Mouse (Mus musculus) kidney, postnatal 0 days (tissue): Measurements from ENCODE around the gene Oas1h. TPM values are rescaled to one million over a fixed set of nuclear protein-coding genes. Genes with fewer than 3 reads are reported as not detected.
"Not testable (repeated sequence)": the region's sequence is repeated elsewhere in the genome, so short reads cannot be mapped to it uniquely, and the experiment has no call there.

Experiments used
- ATAC-seq: fragments of 200-750 bp; cut with Nextera tagmentation; replicated peaks from 2 replicates; pipeline ENCODE4 v1.8.0; 2017; ENCODE audit warnings: low read depth, moderate number of reproducible peaks, moderate TSS enrichment, moderate library complexity; ENCODE audit not compliant: low FRiP score
- DNase-seq: peaks from one replicate; pipeline ENCODE4 v3.0.0-alpha.2; 2016; ENCODE audit warnings: low spot score
- H3K27ac ChIP-seq: fragments of 300-500 bp; sonication (generic); 2 replicates; pipeline ENCODE4 v1.5.1; 2014; ENCODE audit warnings: mild to moderate bottlenecking
- H3K27me3 ChIP-seq: fragments of 300-500 bp; sonication (generic); 2 replicates; pipeline ENCODE4 v1.6.1; 2014; ENCODE audit warnings: low read length, mixed read lengths; ENCODE audit not compliant: insufficient read depth
- H3K36me3 ChIP-seq: fragments of 300-500 bp; sonication (generic); 2 replicates; pipeline ENCODE4 v1.6.1; 2014; ENCODE audit warnings: low read length, mixed read lengths; ENCODE audit not compliant: insufficient read depth
- H3K4me1 ChIP-seq: fragments of 300-500 bp; sonication (generic); replicated peaks from 2 replicates; pipeline ENCODE4 v1.6.1; 2014; ENCODE audit warnings: antibody characterized with exemption, low read length, mixed read lengths; ENCODE audit not compliant: insufficient read depth
- H3K4me2 ChIP-seq: fragments of 300-500 bp; sonication (generic); 2 replicates; pipeline ENCODE4 v1.6.1; 2014; ENCODE audit warnings: mild to moderate bottlenecking, low read length, moderate library complexity, mixed read lengths
- H3K4me3 ChIP-seq: fragments of 300-500 bp; sonication (generic); replicated peaks from 2 replicates; pipeline ENCODE4 v1.5.1; 2014; ENCODE audit warnings: low read depth, low read length
- H3K9ac ChIP-seq: fragments of 300-500 bp; sonication (generic); 2 replicates; pipeline ENCODE4 v1.6.1; 2014; ENCODE audit warnings: low read depth, low read length
- H3K9me3 ChIP-seq: fragments of 300-500 bp; sonication (generic); replicated peaks from 2 replicates; pipeline ENCODE4 v1.6.1; 2016; ENCODE audit warnings: low read length, inconsistent platforms, mixed read lengths
- CTCF ChIP-seq: IDR thresholded peaks from 2 replicates; pipeline ENCODE4 v1.5.1; 2016; ENCODE audit warnings: antibody characterized with exemption, low read depth, mild to moderate bottlenecking, moderate library complexity
- WGBS: fragments of 180-500 bp; shearing (Covaris S2); extraction: QIAGEN DNeasy Blood & Tissue Kit; methylation state at CpG from one replicate; pipeline ENCODE4 v1.1.7; 2014; 5-methylcytosine and 5-hydroxymethylcytosine counted together
- polyA plus RNA-seq: library from polyadenylated mRNA; unstranded; fragments of >200 nt; fragmentation: Nextera tagmentation; extraction: Ambion mirVana; gene quantifications from 2 replicates; pipeline ENCODE4 v1.2.1, GENCODE M21; 2015

The Oas1h gene
- polyA plus RNA-seq, 1 experiment from 2014 or later: 0.07 TPM

DNA sequence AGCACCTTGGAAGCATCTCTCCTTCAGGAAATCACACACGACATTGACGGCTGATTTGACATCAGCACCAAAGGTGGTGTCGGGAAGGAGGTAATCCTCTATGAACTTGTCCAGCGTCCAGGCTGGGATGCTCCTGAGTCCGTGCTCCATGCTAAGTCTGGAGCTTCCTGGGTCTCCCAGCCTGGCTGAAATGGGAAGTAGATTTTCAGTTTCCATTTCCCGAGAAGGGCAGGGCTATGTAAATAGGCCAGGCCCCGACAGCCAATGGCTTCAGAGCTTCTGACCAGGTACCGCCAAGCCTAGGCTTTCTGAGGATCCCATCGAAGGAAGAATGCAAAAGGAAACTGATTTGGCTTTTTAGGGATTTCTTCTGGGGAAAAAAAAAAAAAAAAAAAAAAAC lies 26.2 kb downstream of the Oas1h start, which contains the start of gene Oas1g:
Gene Oas1g, minus strand, starts transcription at position 201 of the 400 bp plus-strand sequence.
- not testable (repeated sequence) for ATAC-seq, H3K36me3 ChIP-seq, H3K9ac ChIP-seq, H3K4me3 ChIP-seq, DNase-seq, H3K9me3 ChIP-seq, H3K27ac ChIP-seq, H3K4me1 ChIP-seq, H3K27me3 ChIP-seq, H3K4me2 ChIP-seq
- 22% methylated on average over 6 of the region's 9 CpGs for WGBS

DNA sequence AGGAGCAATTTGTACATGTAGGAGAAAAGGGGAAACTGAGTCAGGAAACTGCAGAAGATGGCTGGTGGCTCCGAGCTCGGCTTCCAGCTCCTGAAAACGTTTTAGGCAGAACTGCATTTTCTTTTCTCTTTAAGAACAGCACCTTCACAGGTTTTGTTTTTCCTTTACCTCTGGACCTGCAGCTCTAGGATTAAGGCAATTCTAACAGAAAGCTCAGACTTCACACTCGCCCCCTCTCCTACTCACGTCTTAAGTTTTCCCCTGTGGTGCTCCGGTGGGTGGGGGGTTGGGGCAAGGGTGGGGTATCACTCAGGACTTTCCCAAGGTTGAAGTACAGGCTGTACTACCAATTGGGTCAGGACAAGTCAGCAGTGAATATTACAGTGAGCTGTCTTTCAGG lies 26.6 kb downstream of the Oas1h start:
- ATAC-seq (no peak), DNase-seq (no peak)
- Histone ChIP-seq H3K4me2 (no peak overlapping the region), H3K4me3 (no peak overlapping the region), H3K9ac (no peak overlapping the region), H3K27me3 (no peaks in the 10 kb centered on the region), H3K9me3 (no peaks in the 10 kb centered on the region), H3K4me1 (no peaks in the 10 kb centered on the region), H3K27ac (no peak overlapping the region), H3K36me3 (no peaks in the 10 kb centered on the region)
- no peak for TF ChIP-seq CTCF
- WGBS: 58% methylated on average over 6 of the region's 6 CpGs

DNA sequence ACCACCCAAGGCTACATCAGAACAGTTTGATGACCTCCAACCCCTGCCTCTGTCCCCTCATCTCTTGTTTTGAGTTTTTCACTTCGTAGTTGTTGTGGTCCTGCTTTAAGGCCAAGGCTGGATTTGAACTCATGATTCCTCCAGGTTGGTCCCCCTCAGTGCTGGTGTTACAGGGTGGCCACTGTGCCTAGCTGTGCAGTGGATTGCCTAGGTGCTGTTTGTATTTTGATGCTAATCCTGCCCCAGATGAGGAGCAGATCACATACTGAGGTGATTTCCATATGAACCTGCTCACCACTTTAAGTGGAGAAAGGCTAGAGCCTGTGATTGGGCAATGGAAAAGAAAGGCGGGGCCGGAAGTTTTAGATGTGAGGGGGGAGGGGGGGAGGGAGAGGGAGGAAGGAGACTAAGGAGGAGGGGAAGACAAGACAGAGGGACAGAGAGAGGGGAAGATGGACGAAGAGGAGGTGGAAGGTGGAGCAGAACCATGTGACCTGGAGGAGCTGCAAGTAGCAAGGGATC lies 27.1 kb downstream of the Oas1h start:
- H3K9ac ChIP-seq, H3K4me2 ChIP-seq, H3K36me3 ChIP-seq, ATAC-seq, H3K4me3 ChIP-seq, H3K27ac ChIP-seq, H3K4me1 ChIP-seq, H3K9me3 ChIP-seq, DNase-seq, H3K27me3 ChIP-seq: not testable (repeated sequence)
- WGBS: 38% methylated on average over 4 of the region's 4 CpGs

DNA sequence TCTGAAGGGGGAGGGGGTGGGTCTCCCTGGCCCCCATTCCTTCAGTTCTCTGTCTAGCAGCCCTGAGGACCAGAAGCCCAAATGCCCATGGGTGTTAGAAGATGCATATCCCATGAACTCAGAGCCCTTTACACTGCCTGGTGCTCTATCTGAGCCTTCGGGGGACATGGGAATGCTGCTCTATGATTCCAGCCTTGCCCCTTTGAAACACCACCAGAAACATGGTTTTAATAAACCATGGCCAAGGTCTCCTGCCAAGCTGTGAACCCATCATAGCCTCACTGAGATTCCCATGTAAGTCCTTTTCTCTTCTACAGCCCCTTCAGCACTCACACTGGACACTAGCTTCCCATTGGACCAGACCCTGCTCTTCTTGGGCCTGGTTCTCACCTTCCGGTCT lies 28.8 kb downstream of the Oas1h start:
- no peak overlapping the region for H3K4me2 ChIP-seq
- no peak overlapping the region for H3K9ac ChIP-seq
- no peaks in the 10 kb centered on the region for H3K36me3 ChIP-seq
- H3K9me3 ChIP-seq: no peaks in the 10 kb centered on the region
- 84% methylated on average over 2 of the region's 2 CpGs for WGBS
- H3K4me1 ChIP-seq: no peaks in the 10 kb centered on the region
- H3K27me3 ChIP-seq: no peaks in the 10 kb centered on the region
- TF ChIP-seq CTCF: no peak
- no peak overlapping the region for H3K4me3 ChIP-seq
- no peak for ATAC-seq
- H3K27ac ChIP-seq: no peak overlapping the region
- no peak for DNase-seq

DNA sequence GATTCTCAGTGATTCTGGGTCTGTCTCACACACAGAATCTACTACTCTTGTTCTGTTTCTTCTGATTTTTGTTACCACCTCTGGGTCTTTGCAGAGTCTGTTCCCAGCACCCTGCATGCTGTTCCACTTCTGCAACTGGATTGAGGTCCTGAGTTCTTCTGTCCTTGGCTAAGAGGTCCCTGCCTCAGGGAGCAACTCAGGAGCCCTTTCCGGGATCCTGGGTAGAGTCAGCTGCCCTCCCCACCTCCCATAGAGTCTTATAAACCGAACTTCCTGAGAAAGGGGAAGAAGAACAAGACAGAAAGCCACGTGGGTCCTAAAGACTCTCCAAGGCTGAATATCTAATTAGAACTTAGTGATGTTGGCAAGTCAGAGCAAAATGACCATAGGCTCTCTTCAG lies 29.8 kb downstream of the Oas1h start:
- WGBS: 60% methylated on average over 3 of the region's 3 CpGs
- no peak overlapping the region for H3K4me3 ChIP-seq
- no peaks in the 10 kb centered on the region for H3K9me3 ChIP-seq
- H3K4me1 ChIP-seq: no peaks in the 10 kb centered on the region
- ATAC-seq (no peak), DNase-seq (no peak)
- no peak overlapping the region for H3K4me2 ChIP-seq
- no peak overlapping the region for H3K27ac ChIP-seq
- H3K36me3 ChIP-seq: no peaks in the 10 kb centered on the region
- TF ChIP-seq CTCF: no peak
- no peak overlapping the region for H3K9ac ChIP-seq
- H3K27me3 ChIP-seq: no peaks in the 10 kb centered on the region

DNA sequence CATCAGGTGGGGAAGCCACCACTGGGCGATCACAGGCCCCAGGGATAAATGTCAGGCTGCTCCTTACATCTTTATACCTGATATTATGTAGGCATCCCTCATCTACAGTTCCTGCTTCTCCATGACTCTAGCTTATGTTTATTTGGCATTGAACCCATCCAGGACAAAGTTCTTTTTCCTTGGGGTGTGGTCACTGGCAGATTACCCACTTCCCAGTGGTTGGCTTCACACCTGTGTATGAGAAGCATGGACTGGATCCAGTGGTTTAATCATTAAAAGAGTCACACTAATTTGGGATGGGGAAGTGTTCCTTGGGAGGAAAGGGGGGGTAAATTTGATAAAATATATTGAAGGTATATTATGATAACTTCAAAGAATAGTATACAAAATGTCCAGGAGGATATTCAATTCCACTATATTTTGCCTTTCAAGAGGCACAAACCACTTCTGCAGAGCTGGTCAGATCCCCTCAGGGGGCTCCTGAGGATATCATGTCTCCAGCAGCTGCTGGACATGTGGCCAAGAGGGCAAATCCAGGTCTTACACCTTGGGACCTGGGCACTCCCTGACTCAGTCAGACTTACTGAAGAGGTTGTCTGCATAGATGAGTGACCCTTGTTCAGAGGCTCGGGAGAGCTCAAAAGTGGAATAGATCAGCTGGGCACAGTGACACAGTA lies 30.5 kb downstream of the Oas1h start:
- H3K4me3 ChIP-seq, H3K36me3 ChIP-seq, H3K9me3 ChIP-seq, H3K4me2 ChIP-seq, H3K9ac ChIP-seq, H3K27me3 ChIP-seq, H3K4me1 ChIP-seq, DNase-seq, H3K27ac ChIP-seq, ATAC-seq: not testable (repeated sequence)
- WGBS: 82% methylated on average over 2 of the region's 2 CpGs

DNA sequence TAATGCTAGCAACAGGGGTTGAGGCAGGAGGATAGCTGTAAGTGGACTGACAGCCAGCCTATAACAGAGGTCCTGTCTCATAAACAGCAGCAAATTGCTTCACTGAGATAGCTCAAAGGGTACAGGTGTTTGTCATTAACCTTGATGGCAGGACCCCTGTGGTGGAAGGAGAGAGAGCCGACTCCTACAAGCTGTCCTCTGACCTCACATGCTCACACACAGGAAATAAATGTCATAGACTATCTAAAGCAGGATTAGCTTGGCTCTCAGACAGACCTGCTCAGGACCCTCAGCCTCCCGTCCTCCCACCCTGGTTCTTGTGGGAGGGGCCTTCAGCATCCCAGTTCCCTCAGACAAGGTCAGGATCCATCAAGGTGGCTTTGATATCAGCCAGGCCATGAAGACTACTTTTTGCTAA lies 31.0 kb downstream of the Oas1h start:
- no peak for DNase-seq
- no peaks in the 10 kb centered on the region for H3K27me3 ChIP-seq
- ATAC-seq: no peak
- no peaks in the 10 kb centered on the region for H3K36me3 ChIP-seq
- no peaks in the 10 kb centered on the region for H3K9me3 ChIP-seq
- no peak overlapping the region for H3K9ac ChIP-seq
- no peak overlapping the region for H3K4me2 ChIP-seq
- H3K27ac ChIP-seq: no peak overlapping the region
- no peaks in the 10 kb centered on the region for H3K4me1 ChIP-seq
- no peak overlapping the region for H3K4me3 ChIP-seq
- no peak for TF ChIP-seq CTCF
- 35% methylated on average over 2 of the region's 2 CpGs for WGBS

DNA sequence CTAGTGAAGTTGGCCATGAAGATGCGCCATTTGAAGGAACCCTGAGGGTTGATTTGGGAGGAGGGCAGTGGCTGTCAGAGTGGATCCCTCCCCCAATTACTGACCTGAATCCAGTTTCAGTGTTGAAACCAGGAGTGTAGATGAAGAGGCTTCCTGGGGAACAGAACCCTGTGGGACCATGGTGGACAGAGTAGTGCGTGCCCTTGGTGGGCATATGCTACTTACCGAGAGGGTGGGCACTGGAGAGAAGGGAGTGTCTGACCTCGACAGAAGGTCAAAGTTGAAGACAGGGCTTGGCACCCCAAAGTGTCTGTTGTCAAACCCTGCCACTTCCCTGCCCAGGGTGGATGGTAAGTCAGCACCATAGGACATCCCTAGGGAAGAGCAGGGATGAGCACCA lies 32.6 kb downstream of the Oas1h start:
- not testable (repeated sequence) for H3K9ac ChIP-seq, H3K27ac ChIP-seq, H3K4me1 ChIP-seq, ATAC-seq, H3K4me3 ChIP-seq, H3K4me2 ChIP-seq, H3K27me3 ChIP-seq, H3K36me3 ChIP-seq, DNase-seq, H3K9me3 ChIP-seq
- WGBS: 90% methylated on average over 4 of the region's 4 CpGs

DNA sequence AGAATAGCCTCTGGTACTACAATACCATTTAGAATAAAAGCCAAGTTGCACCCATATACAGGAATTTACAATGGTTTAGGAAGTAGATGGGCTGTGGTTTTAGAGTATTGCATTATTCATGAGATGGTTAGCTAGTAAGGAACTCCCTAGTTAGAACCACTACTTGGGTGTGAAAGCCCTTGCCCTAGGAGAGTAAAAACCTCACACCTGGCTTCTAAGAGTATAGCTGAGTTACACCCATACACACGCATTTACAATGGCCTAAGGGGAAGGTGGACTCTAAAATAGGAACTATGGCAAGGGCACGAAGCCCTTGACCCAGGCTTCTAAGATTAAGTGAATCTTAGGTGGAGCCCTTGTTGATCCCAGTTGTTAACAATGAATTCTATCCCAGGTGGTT lies 33.5 kb downstream of the Oas1h start:
- not testable (repeated sequence) for H3K4me3 ChIP-seq, H3K27ac ChIP-seq, ATAC-seq, H3K9me3 ChIP-seq, H3K4me1 ChIP-seq, H3K4me2 ChIP-seq, H3K9ac ChIP-seq, H3K27me3 ChIP-seq, DNase-seq, H3K36me3 ChIP-seq
- 79% methylated on average over 2 of the region's 2 CpGs for WGBS
